Mouse (Mus musculus) c-Kit-positive CD71-negative TER-119-negative erythroid progenitor cells, embryonic 14.5 days (primary cell): ENCODE measurements around the gene Tmem30a.

ENCODE experiments used
- DNase-seq: peaks from one replicate; pipeline ENCODE4 v3.0.0-alpha.2; 2013; ENCODE audit warnings: low read depth

Gene Tmem30a

DNA sequence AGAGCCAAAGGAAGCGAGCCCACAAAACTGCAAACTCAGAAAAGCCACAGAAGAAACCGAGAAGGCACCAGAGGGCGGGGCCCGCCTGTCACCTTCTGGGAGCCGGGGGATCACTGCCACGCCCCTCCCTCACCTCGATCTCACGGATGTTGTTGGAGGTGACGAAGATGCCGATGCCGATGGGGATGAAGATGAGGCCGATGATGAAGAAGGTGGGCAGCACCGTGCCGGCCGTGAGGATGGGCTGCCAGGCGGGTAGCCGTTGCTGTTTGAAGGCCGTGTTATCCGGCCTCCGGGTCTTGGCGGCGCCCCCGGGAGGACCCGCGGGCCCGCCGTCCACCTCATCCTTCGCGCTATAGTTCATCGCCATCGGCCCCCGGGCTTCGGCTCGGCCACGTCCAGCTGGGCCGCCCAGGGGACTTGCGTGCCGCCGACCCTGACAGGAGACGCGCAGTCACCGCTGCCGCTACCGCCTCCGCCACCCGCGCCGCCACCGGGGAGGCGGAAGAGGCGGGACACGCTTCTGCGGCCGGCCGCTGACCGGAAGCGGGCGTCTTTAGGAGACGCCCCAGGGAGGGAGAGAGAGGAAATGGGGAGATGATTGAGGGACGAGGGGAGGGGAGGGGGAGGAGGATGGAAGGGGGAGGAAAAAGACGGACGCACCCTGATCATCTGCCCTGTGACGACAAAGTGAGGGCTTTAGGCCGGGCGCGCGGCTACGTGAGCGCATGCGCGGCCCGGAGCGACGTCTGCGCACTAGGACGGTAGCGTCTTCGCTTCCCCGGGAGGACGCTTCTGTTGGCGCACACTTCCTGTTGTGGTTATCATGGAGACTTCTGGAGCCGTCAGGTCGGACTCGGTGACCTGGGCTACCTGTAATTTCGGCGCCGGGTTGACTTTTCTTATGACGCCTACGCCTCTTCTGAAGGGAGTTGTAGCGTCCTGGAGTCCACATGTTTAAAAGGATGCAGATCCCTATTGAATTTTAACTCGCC lies at the start of gene Tmem30a:
TSS of gene Tmem30a (minus strand) at position 667 of the 995 bp plus-strand sequence.
- DNase-seq: peak; percentile 88

DNA sequence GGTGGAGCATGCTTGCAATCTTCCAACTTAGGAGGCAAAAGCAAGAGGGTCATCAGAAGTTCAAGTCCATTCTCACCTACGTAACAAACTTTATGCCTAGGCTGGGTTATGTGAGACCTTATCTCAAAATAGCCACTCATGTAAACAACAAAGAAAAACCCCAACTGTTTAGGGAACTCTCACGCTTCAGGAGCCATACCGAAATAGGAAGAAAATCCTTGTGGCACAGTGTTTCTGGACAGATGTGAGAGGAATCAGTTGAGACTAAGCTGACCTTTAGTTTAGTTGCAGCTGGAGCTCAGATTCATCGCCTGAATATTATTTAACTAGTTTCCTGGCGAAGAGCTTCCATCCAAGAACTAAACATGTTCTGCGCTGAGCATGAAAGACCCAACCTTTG lies 49.3 kb upstream of the Tmem30a start:
- DNase-seq: no peak

DNA sequence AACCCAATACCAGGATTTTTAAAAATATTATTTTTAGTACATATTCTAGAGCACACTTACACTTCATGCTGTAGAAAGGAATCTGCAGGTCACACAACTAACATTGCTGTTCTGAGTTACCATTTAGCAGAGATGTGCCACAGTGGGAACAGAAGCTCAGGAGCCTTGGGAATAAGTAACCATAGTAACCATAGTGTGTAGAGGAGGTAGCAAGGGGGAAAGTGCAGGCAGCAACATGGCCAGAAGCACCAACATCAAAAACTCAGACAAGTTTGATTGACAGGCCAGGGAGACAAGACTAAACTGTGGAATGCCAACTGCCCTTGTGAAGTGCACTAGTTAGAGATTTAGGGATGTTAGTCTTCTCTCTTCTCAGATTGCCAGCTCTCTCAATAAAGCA lies 48.7 kb upstream of the Tmem30a start:
- DNase-seq: no peak

DNA sequence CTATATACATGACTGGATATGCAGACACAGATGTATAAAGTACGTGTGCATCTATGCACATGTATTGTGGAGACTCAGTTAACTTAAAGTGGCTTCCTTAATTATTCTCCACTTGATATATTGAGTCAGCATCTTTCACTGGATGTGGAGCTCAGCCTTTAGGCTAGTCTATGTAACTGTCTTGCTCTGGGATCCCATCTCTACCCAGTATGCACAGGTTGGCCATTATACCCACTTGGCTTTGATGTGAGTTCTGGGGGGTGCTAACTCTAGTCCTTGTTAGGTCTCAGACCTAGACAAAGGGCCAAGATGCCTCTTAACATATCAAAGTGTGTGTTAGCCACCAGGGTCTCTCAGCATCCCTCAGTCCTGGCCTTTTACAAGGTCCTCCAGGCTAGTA lies 38.0 kb upstream of the Tmem30a start:
- no peak for DNase-seq

DNA sequence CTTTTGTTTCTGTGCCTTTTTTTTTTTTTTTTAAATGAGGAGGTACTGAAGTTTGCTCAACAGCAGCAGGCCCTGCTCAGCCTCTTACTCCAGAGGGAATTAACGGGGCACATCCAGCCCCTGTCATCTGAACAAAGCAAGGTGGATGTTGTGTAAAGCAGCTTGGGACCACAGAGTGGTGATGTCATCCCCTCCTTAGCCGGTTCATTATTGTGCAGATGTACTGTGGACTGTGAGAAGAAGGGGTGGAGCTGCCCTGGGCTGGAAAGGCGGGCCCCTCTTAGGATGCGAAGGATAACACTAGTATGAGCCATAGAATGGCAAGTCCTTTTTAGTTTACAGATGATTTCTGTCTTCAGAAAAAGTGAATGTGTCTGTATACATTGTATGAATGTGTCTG lies 37.6 kb upstream of the Tmem30a start:
- no peak for DNase-seq

DNA sequence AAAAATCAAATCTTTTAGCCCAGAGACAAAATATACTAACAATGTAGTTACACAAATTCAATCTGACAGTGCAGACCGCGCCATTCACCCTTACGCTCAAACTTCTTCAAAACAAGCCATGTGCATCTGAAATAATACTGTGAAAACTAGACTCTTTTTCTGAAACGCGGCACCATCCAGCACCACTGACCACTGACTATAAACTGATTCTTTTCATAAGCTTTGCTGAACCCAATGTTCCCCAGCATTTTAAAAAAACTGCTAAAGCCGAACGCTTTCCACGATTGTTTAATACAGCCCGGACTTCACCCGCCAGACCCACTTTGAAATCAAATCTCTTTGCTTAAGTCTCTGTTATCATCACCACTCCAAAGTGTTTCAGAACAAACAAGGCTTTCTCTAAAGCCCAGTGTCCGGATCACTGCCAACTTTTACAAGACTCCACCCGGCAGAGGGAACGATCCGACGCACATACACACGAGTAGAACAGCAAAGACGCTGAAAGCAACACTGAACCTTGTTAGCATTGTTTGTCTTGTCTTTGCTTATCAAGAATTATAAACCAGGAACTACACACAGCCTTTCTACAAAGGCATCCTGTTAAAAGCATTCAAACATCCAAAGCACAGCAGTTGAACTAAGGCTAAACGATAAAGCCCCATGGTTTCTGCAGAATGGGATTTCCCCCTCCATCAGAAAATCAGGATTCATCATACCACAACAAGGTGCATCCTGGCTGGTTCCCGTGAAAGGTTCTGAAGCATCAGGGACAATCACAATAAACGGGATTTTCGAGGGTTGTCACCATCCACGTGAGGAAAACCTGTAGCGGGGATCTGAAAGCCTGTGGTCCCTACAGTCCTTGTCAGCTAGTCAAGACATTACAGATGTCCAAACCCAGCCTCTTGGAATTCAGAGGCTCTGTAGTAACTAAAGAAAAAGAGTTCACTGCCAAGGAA lies 36.8 kb upstream of the Tmem30a start:
- no peak for DNase-seq

DNA sequence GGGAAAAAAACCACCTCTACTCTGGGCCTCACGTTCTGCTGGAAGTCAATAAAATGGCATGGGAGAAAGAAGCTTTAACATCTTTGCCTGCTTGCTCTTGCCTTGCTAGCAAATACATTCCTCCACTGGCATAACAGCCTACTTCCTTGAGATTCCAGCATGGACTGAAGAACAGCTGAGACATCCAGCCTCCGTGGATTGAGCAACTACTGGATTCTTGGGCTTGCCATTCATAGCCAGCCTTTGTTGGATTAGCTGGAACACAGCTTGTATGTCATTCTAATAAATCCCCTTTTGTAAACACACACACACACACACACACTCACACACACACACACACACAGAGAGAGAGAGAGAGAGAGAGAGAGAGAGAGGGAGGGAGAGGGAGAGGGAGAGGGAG lies 33.8 kb upstream of the Tmem30a start:
- no peak for DNase-seq

DNA sequence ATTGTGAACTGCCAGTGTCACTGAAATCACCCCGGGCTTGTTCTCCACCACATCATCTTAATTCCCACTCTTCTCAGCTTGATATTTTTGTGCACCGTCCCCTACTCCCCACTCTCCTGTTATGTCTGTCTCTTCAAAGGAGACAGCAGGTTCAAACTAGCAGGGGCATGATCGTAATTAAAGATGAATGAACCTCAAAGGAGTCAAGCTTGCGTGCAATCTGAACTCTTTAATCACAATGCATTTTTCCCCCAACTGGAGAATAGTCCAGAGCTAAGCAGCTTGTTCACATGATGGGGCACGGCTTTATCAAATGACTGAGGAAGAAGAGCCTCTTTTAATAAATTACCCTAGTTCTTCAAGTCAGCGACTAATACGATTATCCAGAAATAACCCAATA lies 32.2 kb upstream of the Tmem30a start:
- no peak for DNase-seq

DNA sequence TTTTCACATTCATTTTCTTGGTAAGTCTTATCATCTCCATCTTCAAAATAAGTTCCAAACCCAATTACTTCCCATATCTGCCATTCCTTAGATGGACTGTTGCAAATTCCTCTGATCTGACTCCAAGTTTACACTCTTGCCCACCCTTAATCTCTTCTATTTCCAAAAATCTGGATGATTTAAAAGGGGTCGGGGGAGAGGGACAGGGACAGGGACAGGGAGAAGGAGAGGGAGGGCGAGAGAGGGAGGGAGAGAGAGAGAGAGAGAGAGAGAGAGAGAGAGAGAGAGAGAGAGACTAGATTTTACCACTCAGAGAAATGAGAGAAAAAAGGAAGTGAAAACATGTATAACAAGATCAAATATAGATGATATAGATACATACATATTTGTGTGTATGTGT lies 30.5 kb upstream of the Tmem30a start:
- DNase-seq: no peak

DNA sequence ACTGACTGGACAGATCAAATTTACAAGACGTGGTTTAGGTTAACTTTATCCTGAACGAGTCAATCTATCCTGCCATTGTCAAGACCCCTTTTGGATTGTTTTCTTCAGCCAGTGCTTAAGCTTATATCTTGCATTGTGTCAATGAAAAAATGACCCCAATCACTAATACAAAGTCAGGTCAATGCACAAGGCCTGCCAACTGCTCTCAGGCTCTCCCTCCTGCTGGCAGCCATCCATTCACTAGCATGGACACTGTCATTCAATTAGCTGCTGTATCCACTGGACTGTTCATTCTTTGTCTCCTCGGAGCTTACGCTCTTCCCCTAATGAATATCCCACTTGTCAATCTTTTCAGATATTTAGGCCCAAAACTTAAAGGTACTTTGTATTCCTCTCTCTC lies 30.1 kb upstream of the Tmem30a start:
- DNase-seq: no peak

DNA sequence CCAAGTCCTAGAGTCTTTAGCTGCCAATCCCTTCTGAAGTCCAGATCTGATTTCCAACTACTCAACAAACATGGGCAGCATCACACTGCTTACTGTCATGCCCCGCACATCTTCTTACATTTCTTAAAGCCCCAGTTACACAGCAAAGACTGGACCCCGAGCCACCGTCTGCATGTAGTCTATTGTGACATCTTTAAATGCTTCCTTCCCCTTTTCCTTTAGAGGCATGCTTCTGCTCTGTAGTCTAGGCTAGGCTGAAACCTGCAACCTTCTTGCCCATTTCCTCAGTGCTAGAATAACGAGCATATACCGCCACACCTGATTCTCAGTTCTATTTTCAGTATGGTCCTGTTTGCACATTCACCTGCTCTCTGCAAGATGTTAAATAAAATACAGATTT lies 23.2 kb upstream of the Tmem30a start:
- DNase-seq: no peak

DNA sequence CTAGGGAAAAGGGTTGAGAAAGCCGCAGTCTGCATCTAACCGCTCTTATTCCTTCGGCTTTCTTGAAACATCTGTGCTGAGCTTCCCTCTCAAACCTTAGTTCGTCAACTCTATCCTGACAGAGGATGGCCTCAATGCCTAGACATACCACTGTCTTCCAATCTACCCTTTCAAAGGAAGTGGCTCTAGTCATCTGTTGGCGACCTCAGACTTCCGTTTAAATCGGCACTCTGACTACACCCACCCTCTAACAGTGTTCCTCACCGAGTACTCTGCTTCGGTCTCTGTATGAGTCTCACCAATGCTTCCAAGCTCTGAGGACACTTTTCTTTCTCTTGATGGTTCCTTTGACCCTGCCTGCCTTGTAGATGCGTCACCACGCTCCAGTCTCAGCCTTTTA lies 22.7 kb upstream of the Tmem30a start:
- DNase-seq: no peak

DNA sequence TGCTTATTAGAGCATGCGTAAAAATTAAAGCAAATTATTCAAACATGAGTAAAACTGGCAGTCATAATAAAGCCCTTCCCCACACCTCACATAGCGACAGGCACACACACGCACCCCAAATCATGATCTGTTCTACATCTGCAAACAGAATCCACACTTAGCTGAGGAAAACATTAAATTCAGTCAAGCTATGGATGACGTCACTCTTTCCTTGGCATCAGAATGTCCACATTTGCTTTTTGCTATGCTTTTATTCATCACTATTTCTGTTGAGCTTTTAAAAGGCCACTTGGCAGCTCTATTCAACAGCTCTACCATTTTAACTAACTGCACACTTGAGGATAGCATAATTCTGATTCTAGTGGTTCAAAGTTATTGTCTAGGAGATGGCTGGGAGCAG lies 21.3 kb upstream of the Tmem30a start:
- no peak for DNase-seq

DNA sequence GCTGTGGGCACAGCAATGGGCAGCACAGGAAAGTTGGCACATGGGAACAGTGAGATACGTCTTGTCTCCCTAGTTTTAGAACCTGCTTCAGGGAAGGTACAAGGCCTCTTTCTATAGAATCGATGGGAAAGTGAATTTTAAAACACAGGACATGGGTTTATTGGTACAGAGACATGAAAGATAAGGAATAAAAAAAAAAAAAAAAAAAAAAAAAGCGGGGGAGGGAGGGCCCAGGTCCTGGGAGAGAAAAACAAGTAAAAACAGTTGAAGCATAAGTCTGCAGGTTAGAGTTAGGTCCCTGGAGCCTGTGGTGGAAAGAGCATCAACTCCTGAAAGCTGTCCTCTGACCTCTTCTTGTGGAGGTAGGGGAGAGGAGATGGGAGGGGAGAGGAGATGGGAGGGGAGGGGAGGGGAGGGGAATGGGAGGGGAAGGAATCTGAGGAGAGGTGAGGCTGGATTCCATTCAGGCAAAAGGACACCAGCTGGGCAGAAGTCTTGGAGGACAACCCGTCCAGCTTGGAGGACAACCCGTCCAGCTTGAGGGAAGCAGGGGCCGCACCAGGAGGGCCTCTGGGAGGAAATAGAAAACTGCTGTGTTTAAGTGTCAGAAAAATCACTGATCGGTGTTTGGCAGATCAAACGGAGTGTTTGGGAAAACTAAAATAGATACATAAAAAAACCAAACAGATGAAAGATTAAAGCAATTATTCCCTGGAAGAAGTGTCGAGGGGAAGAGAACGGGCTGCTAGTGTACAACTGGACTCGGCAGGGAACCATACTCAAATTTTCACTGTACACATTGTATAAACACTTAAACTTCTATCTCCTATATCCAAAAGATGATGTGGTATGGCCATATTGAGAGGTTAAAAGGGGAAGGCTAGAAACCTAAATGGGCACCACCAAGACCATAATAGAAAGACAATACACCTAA lies 17.9 kb upstream of the Tmem30a start:
- DNase-seq: no peak

DNA sequence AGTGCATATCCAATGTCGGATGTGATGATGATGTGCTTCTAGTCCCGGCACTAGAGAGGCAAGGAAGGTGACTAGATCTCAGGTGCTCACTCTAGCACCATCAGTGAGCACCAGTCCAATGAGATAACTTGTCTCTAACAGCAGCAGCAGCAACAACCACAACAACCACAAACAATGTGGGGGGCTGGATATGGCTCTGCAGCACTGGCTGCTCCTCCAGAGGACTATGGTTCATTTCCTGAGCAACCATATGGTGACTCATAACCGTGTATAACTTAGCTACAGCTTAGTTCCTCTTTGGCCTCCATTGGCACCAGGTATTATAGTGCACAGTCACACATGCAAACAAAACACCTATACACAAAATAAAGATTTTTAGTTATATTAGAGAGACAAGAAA lies 17.2 kb upstream of the Tmem30a start:
- peak; percentile 63 for DNase-seq

DNA sequence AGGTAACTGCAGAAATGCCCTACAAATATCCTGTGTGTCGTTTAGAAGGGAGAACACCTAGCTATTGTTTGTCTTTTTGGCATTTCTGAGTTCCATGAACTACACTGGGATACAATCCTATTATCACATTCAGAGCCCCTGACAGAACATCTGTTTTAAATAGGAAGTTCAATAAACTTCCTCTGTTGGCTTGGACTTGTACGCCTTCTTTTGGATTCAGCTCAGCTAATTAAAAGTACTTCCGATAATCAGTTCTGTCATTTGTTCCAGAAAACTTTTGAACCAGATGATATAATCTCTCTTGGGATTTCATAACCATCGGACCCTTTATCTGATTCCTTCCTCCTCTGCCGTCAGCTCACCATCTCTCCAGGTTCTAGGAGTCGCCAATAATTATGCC lies 16.1 kb upstream of the Tmem30a start:
- DNase-seq: no peak

DNA sequence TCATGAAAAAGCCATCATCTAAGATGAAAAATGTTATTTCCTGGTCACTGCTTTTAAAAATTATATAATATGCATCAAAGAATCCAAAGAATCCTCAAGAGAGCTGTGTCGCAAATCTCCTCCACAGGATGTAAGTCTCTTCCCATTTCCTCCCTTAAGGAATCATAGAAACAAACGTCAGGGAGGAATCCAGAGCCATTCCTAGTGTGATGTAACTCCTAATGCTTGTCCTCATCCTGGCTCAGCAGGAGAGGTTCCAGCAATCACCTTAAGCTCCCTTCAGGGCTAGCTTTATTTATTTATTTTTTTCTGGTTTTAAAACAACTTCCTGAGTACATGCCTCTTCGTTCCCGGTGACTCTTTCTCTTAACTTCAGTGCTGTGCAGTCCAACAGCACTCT lies 13.9 kb upstream of the Tmem30a start:
- DNase-seq: no peak

DNA sequence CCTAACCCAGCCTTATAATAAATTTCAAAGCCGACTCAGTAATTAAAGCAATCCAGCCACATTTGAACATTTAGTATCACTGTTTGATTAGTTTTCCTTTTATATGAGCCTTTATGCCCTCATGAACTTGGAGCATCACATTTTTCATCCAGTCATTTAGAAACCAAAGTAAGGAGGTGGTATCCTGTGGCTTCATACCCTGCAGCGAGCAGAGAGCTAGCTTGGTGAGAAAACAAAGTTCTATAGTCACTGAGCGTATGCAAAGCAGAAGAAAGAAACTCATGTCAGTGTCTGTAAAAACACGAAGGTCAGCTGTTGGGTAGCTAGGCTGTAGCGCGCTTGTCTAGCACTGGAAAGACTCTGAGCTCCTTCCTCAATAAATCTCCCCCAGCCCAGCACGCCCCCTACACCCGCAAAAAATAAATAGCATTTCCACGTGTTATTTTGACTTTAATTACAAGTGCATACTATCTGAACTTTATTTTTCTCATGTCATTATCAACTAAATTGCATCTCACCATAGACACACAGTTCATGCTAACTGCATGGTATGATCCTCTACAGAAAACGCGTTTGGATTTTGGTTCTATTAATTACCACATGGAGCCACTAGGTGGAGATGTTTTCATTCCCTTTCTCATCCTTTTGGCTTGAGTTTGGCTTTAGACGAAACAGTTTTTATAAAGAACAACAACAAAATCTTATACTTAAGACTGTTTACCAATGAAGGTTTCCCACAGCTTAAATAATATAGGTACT lies 13.2 kb upstream of the Tmem30a start:
- no peak for DNase-seq

DNA sequence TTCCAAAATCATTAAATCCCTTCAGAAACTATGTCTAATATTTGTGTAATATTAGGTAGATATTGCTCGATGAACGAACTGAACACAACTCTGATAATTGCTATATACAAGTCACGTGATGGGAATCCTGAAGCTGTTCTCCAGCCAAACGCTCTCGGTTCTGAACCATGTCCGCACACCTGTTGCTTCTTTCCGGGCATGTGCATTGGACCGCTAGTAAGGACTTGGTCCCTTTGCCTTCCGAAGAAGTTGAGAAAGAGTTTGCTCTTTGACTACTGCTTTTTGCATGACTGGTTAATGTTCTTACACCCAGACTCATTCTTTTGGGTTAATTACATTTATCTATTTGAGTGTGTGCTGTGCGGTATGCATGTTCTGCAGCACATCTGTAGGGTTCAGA lies 12.1 kb upstream of the Tmem30a start:
- DNase-seq: no peak

DNA sequence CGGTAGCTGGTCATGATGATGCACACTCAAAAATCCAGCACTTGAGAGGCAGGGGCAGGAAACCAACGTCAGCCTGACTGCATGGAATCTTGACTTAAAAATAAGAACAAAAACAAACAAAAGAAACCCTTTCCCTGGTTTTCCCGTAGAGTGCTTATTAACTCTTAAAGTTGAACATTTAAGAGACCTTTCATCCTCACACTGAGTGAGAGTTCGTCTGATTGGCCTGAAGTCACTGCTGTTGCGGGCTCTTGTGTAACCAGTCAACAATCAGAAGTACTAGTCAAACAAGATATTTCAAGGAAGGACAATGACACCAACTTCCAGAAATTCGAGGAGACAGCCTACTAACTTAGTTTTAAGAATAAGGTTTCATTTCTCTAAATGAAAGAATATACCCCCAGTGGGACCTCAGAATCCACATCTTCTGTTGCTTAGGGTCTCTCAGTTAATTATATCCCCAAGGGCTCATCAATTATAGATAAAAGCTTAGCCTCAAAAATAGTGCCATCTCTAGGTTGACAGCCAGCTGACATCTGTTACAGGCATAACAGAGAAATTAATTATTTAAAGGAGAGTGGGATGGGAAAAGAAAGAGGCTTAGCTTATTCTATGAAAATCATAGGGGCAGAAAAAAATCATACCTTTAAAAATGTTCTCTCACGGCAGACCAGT lies 3.3 kb upstream of the Tmem30a start:
- DNase-seq: no peak
